ENCODE assay signal across 9 mouse cellular contexts in the genomic region with DNA sequence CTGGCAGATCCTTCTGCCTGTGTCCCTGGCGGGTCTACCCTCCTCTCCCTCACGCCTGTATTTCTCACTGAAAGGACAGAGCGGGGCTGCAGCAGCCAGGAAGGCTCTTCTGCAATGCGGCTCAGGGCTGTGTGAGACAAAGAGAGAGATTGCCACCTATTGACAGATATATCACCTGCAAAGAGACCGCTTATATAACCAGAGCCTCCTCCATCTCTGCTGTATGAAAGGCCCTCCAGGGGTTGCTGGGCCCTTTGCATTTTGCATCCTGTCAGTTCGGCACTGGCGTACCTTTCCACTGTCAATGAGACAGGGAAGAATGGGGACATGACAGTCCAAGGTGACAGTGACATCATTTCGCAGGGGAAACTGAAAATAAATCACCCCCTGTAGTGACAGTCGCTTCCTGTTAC. TPM values are rescaled to one million over a fixed set of nuclear protein-coding genes. Genes with fewer than 3 reads are reported as not detected.
DNase-seq lines count a peak whose midpoint lies in the region; ATAC-seq and TF ChIP-seq lines count a peak whose summit lies in the region.
"Had no signal": no experiment of that assay in that cellular context is flagged by ENCODE, and none has a peak within 500 bp of the region (broad histone marks: within the 10 kb centered on the region; RNA-seq: fewer than 3 reads in every experiment).

No protein-coding gene starts in this region.

- no peaks in the 10 kb centered on the region for H3K27me3 ChIP-seq in lung, embryonic 15.5 days
- no peaks in the 10 kb centered on the region for H3K27me3 ChIP-seq in neural tube, embryonic 15.5 days (replicated peaks)
- H3K27me3 ChIP-seq: limb, embryonic 13.5 days had no signal

- H3K9ac ChIP-seq in lung, embryonic 15.5 days: no peak overlapping the region
- no peak overlapping the region for H3K9ac ChIP-seq in neural tube, embryonic 15.5 days (replicated peaks)
- H3K9ac ChIP-seq: limb, embryonic 13.5 days had no signal

- TF ChIP-seq POLR2A in lung, adult 2 months (IDR thresholded peaks at IDR 0.05; ENCODE audit: borderline replicate concordance, extremely low read depth, low read depth, low read length): no peak

- H3K36me3 ChIP-seq in lung, embryonic 15.5 days: peaks cover 27% of the 10 kb centered on the region; the same call in 1 of the 2 replicates
- H3K36me3 ChIP-seq in neural tube, embryonic 15.5 days: no peaks in the 10 kb centered on the region

- peak overlapping the region; percentile 54 for H3K27ac ChIP-seq in lung, embryonic 15.5 days
- H3K27ac ChIP-seq in neural tube, embryonic 15.5 days (replicated peaks): peak overlapping the region; percentile 83
- H3K27ac ChIP-seq: limb, embryonic 13.5 days had no signal

- no peak overlapping the region for H3K4me3 ChIP-seq in lung, embryonic 15.5 days
- no peak overlapping the region for H3K4me3 ChIP-seq in lung, adult 2 months (replicated peaks; ENCODE audit: extremely low read depth, low read depth, low read length)
- no peak overlapping the region for H3K4me3 ChIP-seq in neural tube, embryonic 15.5 days (replicated peaks)
- H3K4me3 ChIP-seq: limb, embryonic 13.5 days had no signal

- H3K4me2 ChIP-seq in lung, embryonic 15.5 days: no peak overlapping the region
- H3K4me2 ChIP-seq in neural tube, embryonic 15.5 days: peak overlapping the region; percentile 3; the same call in 1 of the 2 replicates
- H3K4me2 ChIP-seq: limb, embryonic 13.5 days had no signal

- intact Hi-C loops in left cerebral cortex, postnatal 14 days (cut with DNase I): loop anchor here (2.0 to 10.0 kb wide), 2 partner anchors 128 to 132 kb away; no protein-coding TSS in a partner anchor

- DNase-seq in lung, adult 2 months: no peak
- peak; percentile 47 for DNase-seq in brain, embryonic 18.5 days (ENCODE audit: low read depth, low spot score)
- peak; percentile 54 for DNase-seq in kidney, adult 11 months
- DNase-seq in left cerebral cortex, postnatal 14 days (ENCODE audit: low spot score in 2 of 2): peak; percentile 66 to 76
- DNase-seq in gastrocnemius, postnatal 10 days: no peak

- no peaks in the 10 kb centered on the region for H3K9me3 ChIP-seq in lung, embryonic 15.5 days
- no peaks in the 10 kb centered on the region for H3K9me3 ChIP-seq in neural tube, embryonic 15.5 days (replicated peaks)

- ATAC-seq in lung, embryonic 15.5 days (ENCODE audit: borderline replicate concordance, extremely low read depth, low FRiP score, low TSS enrichment): no peak
- peak; percentile 28 for ATAC-seq in granulocyte monocyte progenitor cell, adult 5-6 weeks (replicated peaks; ENCODE audit: poor library complexity, severe bottlenecking)
- peak; percentile 86 for ATAC-seq in neural tube, embryonic 15.5 days (ENCODE audit: low FRiP score)

- H3K4me1 ChIP-seq in lung, embryonic 15.5 days: peaks cover 45% of the 10 kb centered on the region
- peaks cover 11% of the 10 kb centered on the region for H3K4me1 ChIP-seq in lung, adult 2 months (ENCODE audit: control insufficient read depth, insufficient read depth, low read length)
- peaks cover 42% of the 10 kb centered on the region for H3K4me1 ChIP-seq in neural tube, embryonic 15.5 days

- WGBS in lung, embryonic 15.5 days: 35% methylated on average over 9 of the region's 9 CpGs
- WGBS in lung, adult 2 months: 28% methylated on average over 9 of the region's 9 CpGs
- WGBS in neural tube, embryonic 15.5 days: 27% methylated on average over 9 of the region's 9 CpGs

- no peak for TF ChIP-seq CTCF in lung, adult 2 months (IDR thresholded peaks at IDR 0.05; ENCODE audit: insufficient read depth, low read length)

RNA-seq across cellular contexts. Expression of a gene that starts 35.8 kb away (rescaled TPM):
- polyA plus RNA-seq in lung, embryonic 15.5 days (2015; fragmentation: Nextera tagmentation; extraction: Ambion mirVana): 520 and 550 TPM in 2 replicates
- polyA plus RNA-seq in lung, adult 2 months (2012; rRNA removed): 36.0 and 44.5 TPM in 2 replicates
- total RNA-seq in granulocyte monocyte progenitor cell, adult 5-6 weeks (2014; fragmentation: Nextera tagmentation): 2.7 TPM in 1 of 2 replicates, not detected in the other
- total RNA-seq in granulocyte monocyte progenitor cell, adult 5-6 weeks (2017): 0.56 TPM in 1 of 2 replicates, not detected in the other
- total RNA-seq in left cerebral cortex, postnatal 14 days (2021): 10 to 100 TPM; 44.8 to 49.1 TPM
- polyA plus RNA-seq in neural tube, embryonic 15.5 days (2015; fragmentation: Nextera tagmentation; extraction: Ambion mirVana): 123 and 145 TPM in 2 replicates
- 100 to 1,000 TPM; 329 to 424 TPM for total RNA-seq in gastrocnemius, postnatal 10 days (2021)

RNA-seq across cellular contexts. Expression of a gene that starts 48.5 kb away (rescaled TPM):
- 0.22 and 0.38 TPM in 2 replicates for polyA plus RNA-seq in lung, embryonic 15.5 days (2015; fragmentation: Nextera tagmentation; extraction: Ambion mirVana)
- polyA plus RNA-seq in lung, adult 2 months (2012; rRNA removed): 0.34 and 0.38 TPM in 2 replicates
- total RNA-seq in granulocyte monocyte progenitor cell, adult 5-6 weeks (2014; fragmentation: Nextera tagmentation): 0.92 TPM in 1 of 2 replicates, not detected in the other
- not detected in 2 replicates for total RNA-seq in granulocyte monocyte progenitor cell, adult 5-6 weeks (2017)
- not detected for total RNA-seq in left cerebral cortex, postnatal 14 days (2021)
- 0.15 TPM in 1 of 2 replicates, not detected in the other for polyA plus RNA-seq in neural tube, embryonic 15.5 days (2015; fragmentation: Nextera tagmentation; extraction: Ambion mirVana)
- total RNA-seq in gastrocnemius, postnatal 10 days (2021): under 1 TPM; 0.21 to 0.38 TPM

RNA-seq across cellular contexts. Expression of a gene that starts 55.7 kb away (rescaled TPM):
- 62.5 and 62.7 TPM in 2 replicates for polyA plus RNA-seq in lung, embryonic 15.5 days (2015; fragmentation: Nextera tagmentation; extraction: Ambion mirVana)
- polyA plus RNA-seq in lung, adult 2 months (2012; rRNA removed): 24.2 TPM in 2 replicates
- total RNA-seq in granulocyte monocyte progenitor cell, adult 5-6 weeks (2014; fragmentation: Nextera tagmentation): 59.3 and 60.5 TPM in 2 replicates
- total RNA-seq in granulocyte monocyte progenitor cell, adult 5-6 weeks (2017): 55.8 TPM in 2 replicates
- 100 to 1,000 TPM; 108 to 119 TPM for total RNA-seq in left cerebral cortex, postnatal 14 days (2021)
- polyA plus RNA-seq in neural tube, embryonic 15.5 days (2015; fragmentation: Nextera tagmentation; extraction: Ambion mirVana): 45.3 and 46.1 TPM in 2 replicates
- 10 to 100 TPM; 50.9 to 53.6 TPM for total RNA-seq in gastrocnemius, postnatal 10 days (2021)

Comparison
In these comparisons a context has a peak if more than half of its experiments do, and no peak if none do; other contexts are left out.
1. DNase-seq: peak in brain, embryonic 18.5 days (single experiment), kidney, adult 11 months (single experiment) and left cerebral cortex, postnatal 14 days (2 of 2); none in lung, adult 2 months (single experiment) and gastrocnemius, postnatal 10 days (single experiment).
2. RNA of a gene that starts 35.8 kb away (total RNA-seq): 329 to 424 TPM in gastrocnemius, postnatal 10 days and 44.8 to 49.1 TPM in left cerebral cortex, postnatal 14 days; 0.56 to 2.7 TPM in granulocyte monocyte progenitor cell, adult 5-6 weeks; every median in the first group is over 10 times any median in the second.